Mouse (Mus musculus) lung, postnatal 0 days (tissue): ENCODE measurements around the gene Fabp6. TPM values are rescaled to one million over a fixed set of nuclear protein-coding genes. Genes with fewer than 3 reads are reported as not detected.

Experiments used
- ATAC-seq: fragments of 200-750 bp; cut with Nextera tagmentation; 2 replicates; pipeline ENCODE4 v1.8.0; 2017; ENCODE audit warnings: moderate library complexity
- DNase-seq: peaks from one replicate; pipeline ENCODE4 v3.0.0-alpha.2; 2016; ENCODE audit warnings: low spot score
- H3K27ac ChIP-seq: fragments of 300-500 bp; sonication (generic); 2 replicates; pipeline ENCODE4 v1.5.1; 2014; ENCODE audit warnings: antibody characterized with exemption, mild to moderate bottlenecking, low read length, mixed read lengths
- H3K27me3 ChIP-seq: fragments of 300-500 bp; sonication (generic); replicated peaks from 2 replicates; pipeline ENCODE4 v1.6.1; 2014; ENCODE audit warnings: low read length, mixed read lengths; ENCODE audit not compliant: insufficient read depth
- H3K36me3 ChIP-seq: fragments of 300-500 bp; sonication (generic); 2 replicates; pipeline ENCODE4 v1.6.1; 2014; ENCODE audit warnings: low read length, mixed read lengths; ENCODE audit not compliant: insufficient read depth
- H3K4me1 ChIP-seq: fragments of 300-500 bp; sonication (generic); 2 replicates; pipeline ENCODE4 v1.6.1; 2014; ENCODE audit warnings: antibody characterized with exemption, low read depth, low read length, mixed read lengths; ENCODE audit not compliant: insufficient read depth
- H3K4me2 ChIP-seq: fragments of 300-500 bp; sonication (generic); replicated peaks from 2 replicates; pipeline ENCODE4 v1.6.1; 2014; ENCODE audit warnings: low read depth, mild to moderate bottlenecking, low read length, moderate library complexity, mixed read lengths
- H3K4me3 ChIP-seq: fragments of 300-500 bp; sonication (generic); 2 replicates; pipeline ENCODE4 v1.5.1; 2014; ENCODE audit warnings: low read depth, low read length
- H3K9ac ChIP-seq: fragments of 300-500 bp; sonication (generic); replicated peaks from 2 replicates; pipeline ENCODE4 v1.6.1; 2014; ENCODE audit warnings: low read depth, mild to moderate bottlenecking
- H3K9me3 ChIP-seq: fragments of 300-500 bp; sonication (generic); 2 replicates; pipeline ENCODE4 v1.6.1; 2016; ENCODE audit warnings: low read length, mixed read lengths
- CTCF ChIP-seq: IDR thresholded peaks from 2 replicates; pipeline ENCODE4 v1.5.1; 2016; ENCODE audit warnings: antibody characterized with exemption, mild to moderate bottlenecking
- EP300 ChIP-seq: IDR thresholded peaks from 2 replicates; pipeline ENCODE4 v1.6.1; 2016; ENCODE audit warnings: antibody characterized with exemption, mild to moderate bottlenecking, control low read depth
- WGBS: fragments of 180-500 bp; shearing (Covaris S2); extraction: QIAGEN DNeasy Blood & Tissue Kit; methylation state at CpG from one replicate; pipeline ENCODE4 v1.1.7; 2014; 5-methylcytosine and 5-hydroxymethylcytosine counted together
- polyA plus RNA-seq: library from polyadenylated mRNA; unstranded; fragments of >200 nt; fragmentation: Nextera tagmentation; extraction: Ambion mirVana; gene quantifications from 2 replicates; pipeline ENCODE4 v1.2.1, GENCODE M21; 2015

Fabp6 gene
- polyA plus RNA-seq, 1 experiment from 2014 or later: 0.47 TPM

DNA sequence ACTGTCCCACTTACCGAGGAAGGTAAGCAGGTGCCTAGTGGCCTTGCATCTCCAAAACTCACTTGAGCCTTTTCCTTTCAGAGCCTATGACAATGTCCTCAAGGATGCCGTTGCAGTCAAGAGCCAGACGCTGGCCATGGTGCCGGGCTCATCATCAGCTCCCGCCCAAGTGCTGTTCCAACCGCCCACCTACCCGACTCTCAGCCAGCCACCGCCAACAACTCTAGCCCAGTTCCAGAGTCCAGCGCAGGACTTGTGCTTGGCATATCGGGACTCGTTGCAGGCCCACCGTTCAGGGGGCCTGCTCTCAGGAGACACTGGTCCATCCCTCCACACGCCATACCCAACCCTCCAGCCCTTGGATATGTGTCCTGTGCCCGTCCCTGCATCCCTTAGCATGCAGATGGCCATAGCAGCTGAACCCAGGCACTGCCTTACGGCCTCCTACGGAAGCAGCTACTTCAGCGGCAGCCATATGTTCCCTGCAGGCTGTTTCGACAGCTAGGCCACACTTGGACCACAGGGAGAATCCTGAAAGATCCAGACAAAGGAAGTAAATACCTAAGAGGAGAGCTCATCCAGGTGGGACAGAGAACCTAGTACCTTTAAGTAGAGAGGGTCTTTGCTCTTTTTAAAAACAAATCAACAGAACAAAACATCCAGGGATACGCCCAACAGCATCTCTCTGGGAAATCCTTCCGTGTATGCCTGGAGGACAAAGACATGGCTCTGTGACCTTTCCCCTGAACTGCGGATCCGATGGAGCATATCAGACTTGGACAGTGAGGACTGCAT is 15.9 kb downstream of the Fabp6 start:
- WGBS: 92% methylated on average over 22 of the region's 22 CpGs
- DNase-seq (no peak), ATAC-seq (no peak)
- no peaks in the 10 kb centered on the region for H3K4me1 ChIP-seq
- H3K27me3 ChIP-seq: no peaks in the 10 kb centered on the region
- H3K36me3 ChIP-seq: no peaks in the 10 kb centered on the region
- no peak for TF ChIP-seq EP300
- TF ChIP-seq CTCF: no peak
- no peak overlapping the region for H3K4me2 ChIP-seq
- no peak overlapping the region for H3K9ac ChIP-seq
- H3K27ac ChIP-seq: no peak overlapping the region
- no peak overlapping the region for H3K4me3 ChIP-seq
- H3K9me3 ChIP-seq: no peaks in the 10 kb centered on the region

DNA sequence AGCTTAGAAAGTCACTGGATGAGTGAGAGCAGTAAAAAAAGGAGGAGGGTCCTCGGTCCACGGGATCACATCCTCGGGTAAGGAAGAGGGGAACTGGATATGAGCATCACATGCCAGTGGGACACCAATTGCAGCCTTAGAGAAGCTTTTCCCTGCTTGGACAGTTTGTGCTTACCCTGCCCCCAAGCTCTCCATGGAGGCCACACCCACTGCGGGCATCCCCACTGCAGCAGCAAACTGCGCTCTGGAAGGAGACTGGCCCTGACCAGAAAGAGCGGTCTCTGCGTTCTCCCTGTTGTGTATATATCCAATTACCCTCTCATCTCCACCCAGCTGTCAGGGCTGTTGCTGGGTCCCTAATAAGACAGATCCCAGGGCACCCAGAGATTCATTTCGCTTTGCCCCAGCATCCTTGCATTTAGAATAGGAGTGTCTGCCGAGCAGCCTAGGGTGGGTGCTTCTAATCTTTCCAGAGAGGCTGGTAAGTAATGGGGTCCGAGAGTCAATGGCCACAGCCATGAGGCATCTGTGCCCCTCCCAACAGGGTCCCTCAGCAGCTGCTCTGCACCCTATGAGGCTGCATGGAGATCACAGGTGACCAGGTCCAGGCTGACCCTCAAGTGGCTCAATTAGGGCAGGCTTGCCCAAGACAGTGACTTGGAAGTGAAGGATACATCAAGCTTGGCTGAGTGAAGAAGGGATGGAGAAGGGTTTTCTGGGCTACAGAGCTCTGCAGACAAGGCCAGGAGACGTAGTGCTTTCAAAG is 23.4 kb downstream of the Fabp6 start:
- ATAC-seq (no peak), DNase-seq (no peak)
- Histone ChIP-seq H3K27me3 (no peaks in the 10 kb centered on the region), H3K9ac (no peak overlapping the region), H3K4me1 (no peaks in the 10 kb centered on the region), H3K9me3 (no peaks in the 10 kb centered on the region), H3K36me3 (no peaks in the 10 kb centered on the region), H3K4me2 (no peak overlapping the region), H3K27ac (no peak overlapping the region), H3K4me3 (no peak overlapping the region)
- TF ChIP-seq EP300: no peak
- no peak for TF ChIP-seq CTCF
- 83% methylated on average over 11 of the region's 11 CpGs for WGBS

DNA sequence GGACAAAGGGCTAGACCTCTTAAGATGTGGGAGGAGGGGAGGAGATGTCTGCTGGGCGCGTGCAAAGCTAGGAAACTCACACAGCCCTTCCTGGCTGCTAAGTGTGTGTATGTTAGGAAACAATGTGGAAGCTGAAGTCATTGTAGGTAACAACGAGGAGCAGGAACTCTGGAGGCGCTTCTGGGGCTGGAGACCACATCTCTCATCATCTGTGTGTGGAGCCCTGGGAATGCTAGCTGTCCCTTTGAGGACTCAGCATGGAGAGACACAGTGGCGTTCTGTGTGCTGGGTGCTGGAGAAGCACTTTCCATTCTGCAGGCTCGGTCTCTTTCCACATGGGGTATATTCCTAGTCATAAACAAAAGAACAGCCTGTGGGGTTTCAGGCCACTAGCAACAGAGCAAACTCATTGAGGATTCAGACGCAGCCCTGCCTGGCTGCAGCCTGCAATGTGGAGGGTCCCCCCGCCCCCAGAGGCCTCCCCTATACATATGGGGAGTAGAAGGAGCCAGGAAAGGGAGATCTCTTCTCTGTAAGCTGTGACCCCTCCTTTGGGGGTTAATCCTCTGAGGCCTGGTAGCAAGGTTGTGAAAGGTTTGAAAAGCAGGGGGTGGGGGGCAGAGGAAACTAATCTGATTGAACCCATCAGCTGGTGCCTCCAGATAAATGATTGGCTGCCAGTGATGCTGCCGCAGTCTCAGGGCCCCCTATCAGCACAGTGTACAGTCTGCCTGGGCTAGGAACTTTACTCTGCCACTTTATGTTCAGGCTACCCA is 25.8 kb downstream of the Fabp6 start:
- ATAC-seq (peak; percentile 87), DNase-seq (peak; percentile 77)
- Histone ChIP-seq H3K4me1 (no peaks in the 10 kb centered on the region), H3K27me3 (no peaks in the 10 kb centered on the region), H3K27ac (peak overlapping the region; percentile 57), H3K9ac (no peak overlapping the region), H3K4me2 (no peak overlapping the region), H3K4me3 (no peak overlapping the region), H3K9me3 (no peaks in the 10 kb centered on the region), H3K36me3 (no peaks in the 10 kb centered on the region)
- WGBS: 25% methylated on average over 9 of the region's 9 CpGs
- TF ChIP-seq CTCF (peak; percentile 4; the same call in 1 of the 2 replicates), EP300 (no peak)

DNA sequence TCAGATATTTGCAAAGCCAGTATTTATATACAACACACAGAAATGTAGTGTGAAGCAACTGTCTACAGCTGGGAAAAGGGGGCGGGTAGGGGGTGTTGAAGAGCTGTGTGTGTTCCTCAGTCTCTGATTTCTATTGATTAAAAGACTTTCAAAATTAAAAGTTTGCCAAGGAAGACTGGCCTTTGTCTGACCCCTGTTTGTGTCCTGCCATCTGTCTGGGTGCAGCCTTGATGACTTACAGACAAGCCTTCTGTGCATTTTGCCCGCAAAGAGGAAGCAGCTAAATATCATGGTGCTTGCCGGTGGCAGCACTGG is 26.3 kb downstream of the Fabp6 start:
- Histone ChIP-seq H3K9ac (no peak overlapping the region), H3K9me3 (no peaks in the 10 kb centered on the region), H3K4me1 (no peaks in the 10 kb centered on the region), H3K27me3 (no peaks in the 10 kb centered on the region), H3K4me3 (no peak overlapping the region), H3K27ac (peak overlapping the region; percentile 38; the same call in 1 of the 2 replicates), H3K4me2 (no peak overlapping the region), H3K36me3 (no peaks in the 10 kb centered on the region)
- ATAC-seq: no peak; the same call in 1 of the 2 replicates
- WGBS: 14% methylated on average over 3 of the region's 3 CpGs
- DNase-seq: no peak
- TF ChIP-seq CTCF: no peak
- TF ChIP-seq EP300: no peak

DNA sequence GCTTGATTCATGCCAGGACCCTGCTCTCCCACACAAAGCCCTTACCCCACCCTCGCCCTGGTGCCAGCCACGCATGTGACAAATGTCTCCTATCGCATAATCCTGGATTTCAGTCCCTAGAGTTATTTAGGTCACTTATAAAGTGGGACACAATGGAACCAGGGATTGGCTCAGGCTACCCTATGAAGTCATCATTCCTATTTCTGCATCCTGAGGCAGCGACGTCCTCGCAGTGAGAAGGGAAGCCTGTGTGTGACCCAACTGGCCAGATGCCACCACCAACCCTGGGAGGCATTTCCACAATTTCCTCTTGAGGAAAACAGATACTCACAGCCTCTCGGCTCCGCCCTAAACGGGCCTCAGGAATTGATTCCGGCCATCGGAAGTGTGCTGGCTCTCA is 31.7 kb downstream of the Fabp6 start:
- H3K36me3 ChIP-seq: no peaks in the 10 kb centered on the region
- H3K4me1 ChIP-seq: 0 out of 2 replicates have a peak, but pooled peaks cover 9% of the 10 kb centered on the region
- 42% methylated on average over 11 of the region's 11 CpGs for WGBS
- peak overlapping the region; percentile 65 for H3K27ac ChIP-seq
- no peaks in the 10 kb centered on the region for H3K9me3 ChIP-seq
- peak; percentile 95 for ATAC-seq
- no peak overlapping the region for H3K4me3 ChIP-seq
- DNase-seq: peak; percentile 87
- no peak overlapping the region for H3K4me2 ChIP-seq
- no peak overlapping the region for H3K9ac ChIP-seq
- no peaks in the 10 kb centered on the region for H3K27me3 ChIP-seq
- peak; percentile 97 for TF ChIP-seq EP300
- no peak for TF ChIP-seq CTCF

DNA sequence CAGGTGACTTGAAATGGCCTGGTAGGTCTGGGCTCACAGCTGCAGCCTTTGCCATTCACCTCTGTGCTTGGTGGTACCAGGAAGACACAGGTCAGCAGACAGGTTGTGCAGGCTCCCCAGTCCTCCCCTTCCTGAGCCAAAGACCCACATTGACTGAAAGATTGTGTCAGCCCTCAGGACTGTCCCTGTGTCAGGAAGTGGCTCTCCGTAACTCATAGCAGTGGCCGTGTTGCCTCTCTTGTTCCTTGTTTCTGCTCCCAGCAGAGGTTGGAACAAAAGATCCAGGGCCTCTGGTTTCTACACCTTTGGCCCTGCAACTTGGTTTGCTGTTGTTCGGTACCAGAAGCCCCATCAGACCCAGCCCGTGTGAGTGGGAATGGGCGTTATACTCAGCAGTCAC is 32.2 kb downstream of the Fabp6 start:
- H3K36me3 ChIP-seq: no peaks in the 10 kb centered on the region
- ATAC-seq (peak; percentile 33), DNase-seq (peak; percentile 11)
- H3K4me3 ChIP-seq: no peak overlapping the region
- WGBS: 55% methylated on average over 5 of the region's 5 CpGs
- no peak overlapping the region for H3K4me2 ChIP-seq
- 0 out of 2 replicates have a peak, but pooled peaks cover 9% of the 10 kb centered on the region for H3K4me1 ChIP-seq
- H3K27ac ChIP-seq: peak overlapping the region; percentile 65
- H3K9me3 ChIP-seq: no peaks in the 10 kb centered on the region
- H3K9ac ChIP-seq: no peak overlapping the region
- no peaks in the 10 kb centered on the region for H3K27me3 ChIP-seq
- no peak for TF ChIP-seq CTCF
- TF ChIP-seq EP300: no peak
